ENCODE assay signal across 9 mouse cellular contexts in genomic region chr9:61351164-61351563, GRCm38 (mm10). TPM values are rescaled to one million over a fixed set of nuclear protein-coding genes. Genes with fewer than 3 reads are reported as not detected.
DNase-seq lines count a peak whose midpoint lies in the region; ATAC-seq lines count a peak whose summit lies in the region.
"Had no signal": no experiment of that assay in that cellular context is flagged by ENCODE, and none has a peak within 500 bp of the region (broad histone marks: within the 10 kb centered on the region; RNA-seq: fewer than 3 reads in every experiment).

No protein-coding gene starts in this region.

- 40% methylated on average over 4 of the region's 4 CpGs for WGBS in heart, embryonic 10.5 days
- 38% methylated on average over 4 of the region's 4 CpGs for WGBS in limb, embryonic 10.5 days
- WGBS in stomach, embryonic 14.5 days: 25% methylated on average over 4 of the region's 4 CpGs

- no peaks in the 10 kb centered on the region for H3K9me3 ChIP-seq in heart, embryonic 10.5 days
- no peaks in the 10 kb centered on the region for H3K9me3 ChIP-seq in limb, embryonic 10.5 days (replicated peaks)
- no peaks in the 10 kb centered on the region for H3K9me3 ChIP-seq in stomach, embryonic 14.5 days (ENCODE audit: control insufficient read depth, low read depth, low read length)
- H3K9me3 ChIP-seq: embryonic facial prominence, embryonic 13.5 days had no signal

- peak; percentile 68; the same call in 1 of the 2 replicates for ATAC-seq in stomach, embryonic 14.5 days (ENCODE audit: insufficient number of reproducible peaks, insufficient read depth, low FRiP score, low read depth)

- no peak overlapping the region for H3K4me2 ChIP-seq in stomach, embryonic 14.5 days (replicated peaks; ENCODE audit: low read depth, low read length)
- H3K4me2 ChIP-seq: embryonic facial prominence, embryonic 13.5 days had no signal

- peaks cover 27% of the 10 kb centered on the region for H3K4me1 ChIP-seq in heart, embryonic 10.5 days
- H3K4me1 ChIP-seq in limb, embryonic 10.5 days: peaks cover 48% of the 10 kb centered on the region
- H3K4me1 ChIP-seq in stomach, embryonic 14.5 days (ENCODE audit: control insufficient read depth, insufficient read depth, low read length): peaks cover 3% of the 10 kb centered on the region; the same call in 1 of the 2 replicates

- H3K27ac ChIP-seq in heart, embryonic 10.5 days: no peak overlapping the region
- H3K27ac ChIP-seq in limb, embryonic 10.5 days: peak overlapping the region; percentile 66; the same call in 1 of the 2 replicates
- no peak overlapping the region; the same call in 1 of the 2 replicates for H3K27ac ChIP-seq in stomach, embryonic 14.5 days (ENCODE audit: low read length)
- H3K27ac ChIP-seq: embryonic facial prominence, embryonic 13.5 days had no signal

- peaks cover 100% of the 10 kb centered on the region for H3K27me3 ChIP-seq in heart, embryonic 10.5 days (ENCODE audit: insufficient read depth, poor library complexity, severe bottlenecking)
- peaks cover 8% of the 10 kb centered on the region for H3K27me3 ChIP-seq in limb, embryonic 10.5 days (ENCODE audit: low read depth, poor library complexity, severe bottlenecking)
- H3K27me3 ChIP-seq in stomach, embryonic 14.5 days (ENCODE audit: control insufficient read depth, insufficient read depth, low read length): no peaks in the 10 kb centered on the region

- DNase-seq in heart, adult 18-20 months: peak; percentile 71 to 87
- no peak for DNase-seq in heart, embryonic 10.5 days (ENCODE audit: low spot score)
- DNase-seq in embryo, embryonic 10.5 days (ENCODE audit: low spot score): peak; percentile 80
- peak; percentile 56 for DNase-seq in heart, postnatal 25 days (ENCODE audit: low spot score)
- no peak for DNase-seq in limb, embryonic 10.5 days (ENCODE audit: low spot score)
- DNase-seq in thymus, postnatal 0 days (ENCODE audit: low spot score): no peak
- DNase-seq in urinary bladder, postnatal 14 days (ENCODE audit: low spot score): no peak

- no peak overlapping the region for H3K9ac ChIP-seq in stomach, embryonic 14.5 days (replicated peaks; ENCODE audit: low read depth, low read length)
- H3K9ac ChIP-seq: embryonic facial prominence, embryonic 13.5 days had no signal

- no peak overlapping the region for H3K4me3 ChIP-seq in heart, embryonic 10.5 days
- H3K4me3 ChIP-seq in limb, embryonic 10.5 days: no peak overlapping the region
- no peak overlapping the region for H3K4me3 ChIP-seq in stomach, embryonic 14.5 days (ENCODE audit: low read depth, low read length)
- H3K4me3 ChIP-seq: embryonic facial prominence, embryonic 13.5 days had no signal

- no peaks in the 10 kb centered on the region for H3K36me3 ChIP-seq in heart, embryonic 10.5 days
- H3K36me3 ChIP-seq in limb, embryonic 10.5 days: no peaks in the 10 kb centered on the region
- H3K36me3 ChIP-seq in stomach, embryonic 14.5 days (ENCODE audit: control insufficient read depth, insufficient read depth, low read length): no peaks in the 10 kb centered on the region
- H3K36me3 ChIP-seq: embryonic facial prominence, embryonic 13.5 days had no signal

- intact Hi-C loops in heart, postnatal 25 days (cut with DNase I): loop anchor here (2.0 to 5.0 kb wide), 2 partner anchors 16 to 319 kb away; no protein-coding TSS in a partner anchor

RNA-seq across cellular contexts. Expression of gene Tle3, which starts 21.0 kb away (rescaled TPM):
- total RNA-seq in heart, adult 18-20 months (2021): 10 to 100 TPM; 15.2 to 21.9 TPM
- 15.6 and 25.4 TPM in 2 replicates for polyA plus RNA-seq in heart, embryonic 10.5 days (2016; fragmentation: Nextera tagmentation; extraction: Ambion mirVana)
- total RNA-seq in heart, postnatal 25 days (2021): 10 to 100 TPM; 15.5 to 17.4 TPM
- polyA plus RNA-seq in limb, embryonic 10.5 days (2016; fragmentation: Nextera tagmentation; extraction: Ambion mirVana): 53.4 and 55.7 TPM in 2 replicates
- polyA plus RNA-seq in stomach, embryonic 14.5 days (2014; fragmentation: Nextera tagmentation; extraction: Ambion mirVana): 31.9 and 32.3 TPM in 2 replicates
- 40.3 and 42.6 TPM in 2 replicates for polyA plus RNA-seq in thymus, postnatal 0 days (2015; fragmentation: Nextera tagmentation; extraction: Ambion mirVana)

Comparison
In these comparisons a context has a peak if more than half of its experiments do, and no peak if none do; other contexts are left out.
1. DNase-seq: peak in heart, adult 18-20 months (2 of 2), embryo, embryonic 10.5 days (single experiment) and heart, postnatal 25 days (single experiment); none in heart, embryonic 10.5 days (single experiment), limb, embryonic 10.5 days (single experiment), thymus, postnatal 0 days (single experiment) and urinary bladder, postnatal 14 days (single experiment).